Mouse (Mus musculus): ENCODE measurements around the gene Polr1d. TPM values are rescaled to one million over a fixed set of nuclear protein-coding genes. Genes with fewer than 3 reads are reported as not detected.

Gene Polr1d
- polyA plus RNA-seq, 1 experiment: 85.0 TPM

DNA sequence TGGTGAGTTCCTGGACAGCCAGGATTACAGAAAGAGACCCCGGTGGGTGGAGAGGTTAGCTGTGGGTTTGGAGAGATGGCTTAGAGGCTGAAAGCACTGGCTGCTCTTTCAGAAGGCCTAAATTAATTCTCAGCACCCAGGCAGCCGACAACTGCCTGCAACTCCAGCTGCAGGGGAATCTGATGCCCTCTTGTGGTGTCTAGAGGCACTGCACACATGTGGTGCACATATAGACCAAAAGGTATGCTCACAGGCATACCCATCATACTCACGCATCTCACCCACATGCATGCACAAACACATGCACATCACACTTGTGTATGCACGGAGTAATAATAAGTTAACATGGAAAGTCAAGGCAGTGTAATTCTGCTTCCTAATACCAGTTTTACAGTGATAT is 38.8 kb downstream of the Polr1d start:
- 92% methylated on average over 4 of the region's 4 CpGs for WGBS
- no peak for DNase-seq
- TF ChIP-seq CTCF (IDR thresholded peaks at IDR 0.05; ENCODE audit: borderline replicate concordance, insufficient read depth, low read depth, low read length): no peak
- TF ChIP-seq POLR2A (IDR thresholded peaks at IDR 0.05; ENCODE audit: borderline replicate concordance, insufficient read depth, low read length): no peak
- Histone ChIP-seq H3K27me3 (ENCODE audit: control insufficient read depth, insufficient read depth, low read length) (no peaks in the 10 kb centered on the region; the same call in 1 of the 2 replicates), H3K27ac (ENCODE audit: insufficient read depth, low read length) (no peak overlapping the region), H3K4me3 (replicated peaks; ENCODE audit: insufficient read depth, low read depth, low read length) (no peak overlapping the region), H3K4me1 (ENCODE audit: control insufficient read depth, insufficient read depth, low read length) (no peaks in the 10 kb centered on the region)

DNA sequence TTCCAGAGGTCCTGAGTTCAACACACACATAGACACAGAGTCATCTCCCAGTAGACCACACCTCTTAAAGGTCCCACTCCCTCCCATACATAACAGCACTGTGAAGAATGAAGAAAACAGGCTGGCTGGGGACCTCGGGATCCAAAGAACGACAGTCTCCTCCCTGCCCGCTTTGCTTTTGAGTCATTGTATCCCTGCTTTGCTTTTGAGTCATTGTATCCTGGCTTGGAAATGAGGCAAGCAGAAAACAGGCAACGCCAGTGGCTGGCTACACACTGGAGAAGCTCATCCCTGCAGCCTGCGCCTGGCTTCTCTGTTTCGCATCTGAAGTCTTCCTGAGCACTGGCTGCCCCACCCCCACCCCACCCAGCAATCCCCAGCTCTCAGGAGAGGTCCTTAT is 40.2 kb downstream of the Polr1d start:
- no peak overlapping the region for H3K4me3 ChIP-seq (replicated peaks; ENCODE audit: insufficient read depth, low read depth, low read length)
- no peak overlapping the region for H3K27ac ChIP-seq (ENCODE audit: insufficient read depth, low read length)
- WGBS: 30% methylated on average over 6 of the region's 6 CpGs
- H3K4me1 ChIP-seq (ENCODE audit: control insufficient read depth, insufficient read depth, low read length): no peaks in the 10 kb centered on the region
- TF ChIP-seq CTCF (IDR thresholded peaks at IDR 0.05; ENCODE audit: borderline replicate concordance, insufficient read depth, low read depth, low read length): no peak
- no peak for DNase-seq
- H3K27me3 ChIP-seq (ENCODE audit: control insufficient read depth, insufficient read depth, low read length): no peaks in the 10 kb centered on the region; the same call in 1 of the 2 replicates

DNA sequence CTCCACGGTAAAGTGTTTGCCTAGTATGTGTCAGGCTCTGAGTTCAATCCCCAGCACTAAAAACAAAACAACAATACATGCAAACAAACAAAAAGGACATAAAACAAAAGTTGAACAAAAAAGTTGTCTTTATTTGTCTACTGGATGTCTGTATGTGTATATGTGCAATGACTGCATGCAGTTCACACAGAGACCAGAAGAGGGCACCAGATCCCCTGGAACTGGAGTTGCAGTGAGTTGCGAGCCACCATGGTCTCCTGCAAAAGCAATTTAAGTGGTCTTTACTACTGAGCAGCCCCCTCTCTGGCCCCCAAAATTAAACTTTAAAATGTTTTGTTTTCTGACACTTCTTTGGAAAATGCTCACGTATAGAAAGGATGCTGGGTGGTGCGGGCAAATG is 44.3 kb downstream of the Polr1d start:
- no peak overlapping the region for H3K4me3 ChIP-seq (replicated peaks; ENCODE audit: insufficient read depth, low read depth, low read length)
- WGBS: 95% methylated on average over 4 of the region's 4 CpGs
- no peaks in the 10 kb centered on the region; the same call in 1 of the 2 replicates for H3K27me3 ChIP-seq (ENCODE audit: control insufficient read depth, insufficient read depth, low read length)
- no peaks in the 10 kb centered on the region for H3K4me1 ChIP-seq (ENCODE audit: control insufficient read depth, insufficient read depth, low read length)
- no peak for DNase-seq
- no peak overlapping the region for H3K27ac ChIP-seq (ENCODE audit: insufficient read depth, low read length)
- TF ChIP-seq CTCF (IDR thresholded peaks at IDR 0.05; ENCODE audit: borderline replicate concordance, insufficient read depth, low read depth, low read length): no peak
- no peak for TF ChIP-seq POLR2A (IDR thresholded peaks at IDR 0.05; ENCODE audit: borderline replicate concordance, insufficient read depth, low read length)

DNA sequence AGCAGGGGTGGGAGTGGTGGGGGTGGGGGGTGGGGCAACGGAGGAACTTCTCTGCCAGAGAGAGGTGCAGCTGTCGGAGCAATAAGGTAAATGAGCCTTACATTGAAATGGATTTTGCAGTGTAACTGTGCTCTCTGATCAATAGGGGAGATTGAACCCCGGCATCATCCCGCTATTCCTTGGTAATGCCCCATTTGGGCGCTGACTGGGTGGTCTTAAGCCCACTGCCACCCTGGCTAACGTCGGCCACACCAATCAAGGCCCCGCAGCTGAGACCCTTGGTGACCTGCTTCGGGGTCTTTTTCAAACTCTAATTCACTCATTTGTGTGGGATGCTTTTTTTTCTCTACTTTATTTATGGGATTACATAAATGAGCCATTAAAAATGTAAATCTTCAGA is 47.9 kb downstream of the Polr1d start:
- Histone ChIP-seq H3K27ac (ENCODE audit: insufficient read depth, low read length) (no peak overlapping the region), H3K27me3 (ENCODE audit: control insufficient read depth, insufficient read depth, low read length) (no peaks in the 10 kb centered on the region), H3K4me3 (replicated peaks; ENCODE audit: insufficient read depth, low read depth, low read length) (no peak overlapping the region), H3K4me1 (ENCODE audit: control insufficient read depth, insufficient read depth, low read length) (no peaks in the 10 kb centered on the region)
- WGBS: 60% methylated on average over 9 of the region's 9 CpGs
- DNase-seq: no peak
- TF ChIP-seq CTCF (IDR thresholded peaks at IDR 0.05; ENCODE audit: borderline replicate concordance, insufficient read depth, low read depth, low read length) (no peak), POLR2A (IDR thresholded peaks at IDR 0.05; ENCODE audit: borderline replicate concordance, insufficient read depth, low read length) (no peak)

DNA sequence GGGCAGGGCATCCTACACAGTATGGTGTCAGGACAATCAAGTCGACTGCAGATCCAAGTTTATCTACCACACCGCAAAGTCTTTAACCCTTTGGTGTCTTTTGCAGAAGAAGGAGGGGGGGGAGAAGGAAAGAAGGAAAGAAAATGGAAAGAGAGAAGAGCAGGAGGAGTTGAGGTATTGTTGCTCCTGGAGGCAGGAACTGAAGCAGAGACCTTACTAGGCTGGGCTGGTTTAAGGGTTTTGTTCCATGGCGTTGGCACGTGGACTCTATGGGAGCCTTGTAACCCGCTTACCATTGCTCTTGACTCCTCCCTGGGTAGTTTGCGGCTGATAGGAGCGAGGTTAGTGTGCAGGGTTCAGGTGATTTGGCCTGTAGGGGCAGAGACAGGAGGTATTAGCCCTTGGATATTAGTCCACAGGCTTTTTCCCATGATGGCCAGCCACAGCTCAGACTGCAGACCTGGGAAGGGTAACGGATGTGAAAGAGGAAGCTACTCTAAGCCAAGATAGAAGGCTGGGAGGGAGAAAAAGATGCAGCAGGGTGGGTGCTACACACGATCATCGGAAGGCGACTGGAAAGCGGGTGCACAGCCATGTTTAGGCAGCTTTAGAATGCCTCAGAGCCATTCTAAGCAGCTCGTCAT is 48.8 kb downstream of the Polr1d start:
- Histone ChIP-seq H3K27me3 (ENCODE audit: control insufficient read depth, insufficient read depth, low read length) (no peaks in the 10 kb centered on the region), H3K4me3 (replicated peaks; ENCODE audit: insufficient read depth, low read depth, low read length) (no peak overlapping the region), H3K27ac (ENCODE audit: insufficient read depth, low read length) (no peak overlapping the region), H3K4me1 (ENCODE audit: control insufficient read depth, insufficient read depth, low read length) (no peaks in the 10 kb centered on the region)
- 87% methylated on average over 13 of the region's 13 CpGs for WGBS
- DNase-seq: no peak
- TF ChIP-seq POLR2A (IDR thresholded peaks at IDR 0.05; ENCODE audit: borderline replicate concordance, insufficient read depth, low read length) (no peak), CTCF (IDR thresholded peaks at IDR 0.05; ENCODE audit: borderline replicate concordance, insufficient read depth, low read depth, low read length) (no peak)

DNA sequence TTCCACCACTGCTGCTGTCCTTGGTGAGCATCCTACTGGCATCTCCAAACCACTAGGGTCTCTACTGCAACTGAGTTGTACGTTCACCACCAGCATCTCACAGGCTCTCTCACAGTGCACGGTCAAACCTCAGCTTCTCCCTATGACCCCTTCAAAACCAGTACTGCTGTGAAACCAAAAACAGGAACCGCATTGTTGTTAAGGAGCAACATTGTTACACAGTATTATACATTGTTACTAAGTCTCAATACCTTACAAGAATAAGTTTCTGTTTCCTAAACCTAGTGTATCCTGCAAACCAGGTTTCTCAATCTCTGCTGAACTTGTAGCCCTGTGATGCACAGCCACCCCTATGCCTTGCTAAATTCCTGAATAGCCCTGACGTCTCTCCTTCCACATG is 51.0 kb downstream of the Polr1d start:
- 92% methylated on average over 4 of the region's 4 CpGs for WGBS
- TF ChIP-seq POLR2A (IDR thresholded peaks at IDR 0.05; ENCODE audit: borderline replicate concordance, insufficient read depth, low read length): no peak
- no peak for TF ChIP-seq CTCF (IDR thresholded peaks at IDR 0.05; ENCODE audit: borderline replicate concordance, insufficient read depth, low read depth, low read length)
- H3K4me1 ChIP-seq (ENCODE audit: control insufficient read depth, insufficient read depth, low read length): no peaks in the 10 kb centered on the region

DNA sequence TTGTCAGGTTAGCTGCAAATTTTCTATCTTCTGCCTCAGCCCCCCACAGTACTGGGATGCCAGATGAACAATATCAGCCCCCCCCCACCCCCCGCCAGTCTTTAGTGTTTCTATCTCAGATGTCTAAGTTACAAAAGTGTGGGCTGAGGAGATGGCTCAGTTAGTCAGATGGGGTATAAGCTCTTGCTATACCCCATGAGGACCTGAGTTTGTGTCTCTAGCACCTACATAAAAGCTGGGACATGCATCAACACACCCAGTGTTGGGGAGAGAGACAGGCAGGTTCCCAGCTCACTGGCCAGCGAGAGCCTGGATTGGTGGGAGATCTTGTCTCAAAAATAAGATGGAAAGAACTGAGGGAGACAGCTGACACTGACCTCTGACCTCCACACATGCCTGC is 52.6 kb downstream of the Polr1d start:
- Histone ChIP-seq H3K27me3 (ENCODE audit: control insufficient read depth, insufficient read depth, low read length) (no peaks in the 10 kb centered on the region), H3K4me1 (ENCODE audit: control insufficient read depth, insufficient read depth, low read length) (no peaks in the 10 kb centered on the region), H3K4me3 (replicated peaks; ENCODE audit: insufficient read depth, low read depth, low read length) (no peak overlapping the region), H3K27ac (ENCODE audit: insufficient read depth, low read length) (no peak overlapping the region)
- 87% methylated on average over 2 of the region's 2 CpGs for WGBS
- no peak for TF ChIP-seq CTCF (IDR thresholded peaks at IDR 0.05; ENCODE audit: borderline replicate concordance, insufficient read depth, low read depth, low read length)
- no peak for TF ChIP-seq POLR2A (IDR thresholded peaks at IDR 0.05; ENCODE audit: borderline replicate concordance, insufficient read depth, low read length)
- DNase-seq: no peak

More for the DNA sequence above, 51.0 kb downstream of the Polr1d start:
- H3K27ac ChIP-seq (ENCODE audit: insufficient read depth, low read length): no peak overlapping the region
- H3K4me3 ChIP-seq (replicated peaks; ENCODE audit: insufficient read depth, low read depth, low read length): no peak overlapping the region
- no peaks in the 10 kb centered on the region for H3K27me3 ChIP-seq (ENCODE audit: control insufficient read depth, insufficient read depth, low read length)
- no peak for DNase-seq

DNA sequence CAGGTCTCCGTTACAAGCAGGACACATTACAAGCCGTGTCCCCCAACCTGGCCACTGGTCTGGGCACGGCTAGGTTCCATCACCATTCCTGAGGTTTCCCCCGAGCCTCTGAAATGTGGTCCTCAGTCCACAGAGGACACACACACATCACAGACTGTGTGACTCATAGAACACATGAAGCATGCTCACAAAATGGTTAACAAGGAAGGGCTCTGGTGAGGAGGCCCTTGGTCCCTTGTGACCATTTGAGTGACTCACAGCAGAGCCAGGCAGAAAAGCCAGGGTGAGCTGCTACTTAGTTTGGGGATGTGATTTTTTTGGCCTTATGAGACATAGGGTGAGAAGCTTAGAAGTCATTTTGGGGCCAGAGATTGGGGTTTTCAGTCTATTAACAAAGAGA is 55.1 kb downstream of the Polr1d start:
- no peak overlapping the region for H3K27ac ChIP-seq (ENCODE audit: insufficient read depth, low read length)
- no peak for TF ChIP-seq POLR2A (IDR thresholded peaks at IDR 0.05; ENCODE audit: borderline replicate concordance, insufficient read depth, low read length)
- no peak for TF ChIP-seq CTCF (IDR thresholded peaks at IDR 0.05; ENCODE audit: borderline replicate concordance, insufficient read depth, low read depth, low read length)
- WGBS: 97% methylated on average over 4 of the region's 4 CpGs
- H3K27me3 ChIP-seq (ENCODE audit: control insufficient read depth, insufficient read depth, low read length): no peaks in the 10 kb centered on the region
- no peak for DNase-seq
- H3K4me1 ChIP-seq (ENCODE audit: control insufficient read depth, insufficient read depth, low read length): no peaks in the 10 kb centered on the region
- H3K4me3 ChIP-seq (replicated peaks; ENCODE audit: insufficient read depth, low read depth, low read length): no peak overlapping the region
